Mouse (Mus musculus): ENCODE results near the gene Mpv17l.

DNA sequence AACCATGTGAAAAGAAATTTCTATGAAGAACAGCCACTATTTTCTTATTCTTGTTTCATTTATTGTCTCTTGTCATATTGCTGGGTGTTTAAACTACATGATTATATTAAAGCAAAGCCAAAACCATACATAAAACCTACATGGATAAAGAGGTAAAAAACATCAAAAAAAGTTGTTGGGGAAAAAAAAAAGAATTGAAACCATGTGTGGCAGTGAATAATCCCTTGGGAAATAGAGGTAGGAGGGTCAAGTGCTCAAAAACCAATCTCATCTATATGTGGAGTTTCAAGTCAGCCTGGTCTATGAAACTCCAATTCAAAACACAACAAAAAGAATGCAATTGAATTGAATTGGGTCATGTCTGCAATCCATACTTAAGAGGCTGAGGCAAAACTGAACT lies 10.1 kb upstream of the Mpv17l start:
- no peak for TF ChIP-seq CTCF (IDR thresholded peaks at IDR 0.05; ENCODE audit: low read depth)
- no peak for TF ChIP-seq EP300 (IDR thresholded peaks at IDR 0.05; ENCODE audit: low read depth)
